Mouse (Mus musculus): ENCODE measurements at regions not wholly inside any gene's neighbourhood (a gene's known extent, or its start where the extent isn't known, plus 50 kb on each side); places are given as distances from the start of the nearest gene placed in this dataset.

- TF ChIP-seq TAL1 (conservative IDR thresholded peaks at IDR 0.05; ENCODE audit: low read depth, low read length): no peak
- TF ChIP-seq GATA1 (IDR thresholded peaks at IDR 0.05; ENCODE audit: borderline replicate concordance, low read length): no peak
- no peak for TF ChIP-seq CTCF (IDR thresholded peaks at IDR 0.05; ENCODE audit: low read depth, low read length)
- no peak for TF ChIP-seq POLR2AphosphoS5 (IDR thresholded peaks at IDR 0.05; ENCODE audit: insufficient replicate concordance, low read depth, low read length)
- no peak for TF ChIP-seq GATA2 (IDR thresholded peaks at IDR 0.05; ENCODE audit: borderline replicate concordance, low read depth, low read length)
- Histone ChIP-seq H3K4me1 (ENCODE audit: insufficient read depth, low read depth, low read length) (no peaks in the 10 kb centered on the region), H3K4me3 (ENCODE audit: low read depth, low read length) (no peak overlapping the region), H3K9me3 (replicated peaks) (no peaks in the 10 kb centered on the region), H3K36me3 (replicated peaks) (no peaks in the 10 kb centered on the region), H3K27me3 (ENCODE audit: insufficient read depth, low read length) (no peaks in the 10 kb centered on the region)
- no peak for ATAC-seq (ENCODE audit: extremely low read depth, insufficient number of reproducible peaks, low FRiP score, poor library complexity, severe bottlenecking)
- no peak for DNase-seq (ENCODE audit: low spot score)
Observed at GRCm38 (mm10) chr16:87224024-87224423, 130.0 kb upstream of the N6amt1 start.

DNA sequence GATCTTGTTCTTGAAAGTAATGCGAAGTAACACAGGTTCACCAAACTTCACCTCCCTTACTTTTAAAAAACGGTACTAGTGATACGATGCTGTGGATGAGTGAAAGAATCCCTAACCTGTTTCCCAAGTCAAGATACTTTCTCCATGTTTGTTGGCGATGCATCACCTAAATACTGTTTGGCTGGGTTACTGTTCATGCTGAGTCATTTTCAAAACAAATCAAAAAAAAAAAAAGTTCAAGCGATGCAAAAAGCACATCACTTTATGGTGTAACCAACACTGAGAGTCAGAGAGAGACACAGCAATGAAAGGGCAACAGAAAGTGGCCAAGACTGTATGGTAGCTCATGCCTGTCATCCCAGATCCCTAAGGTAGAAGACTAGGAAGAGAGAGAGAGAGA is 133.4 kb upstream of the N6amt1 start:
- no peaks in the 10 kb centered on the region for H3K36me3 ChIP-seq (replicated peaks)
- TF ChIP-seq TAL1 (conservative IDR thresholded peaks at IDR 0.05; ENCODE audit: low read depth, low read length) (no peak), GATA2 (IDR thresholded peaks at IDR 0.05; ENCODE audit: borderline replicate concordance, low read depth, low read length) (no peak), GATA1 (IDR thresholded peaks at IDR 0.05; ENCODE audit: borderline replicate concordance, low read length) (no peak), CTCF (IDR thresholded peaks at IDR 0.05; ENCODE audit: low read depth, low read length) (no peak), POLR2AphosphoS5 (IDR thresholded peaks at IDR 0.05; ENCODE audit: insufficient replicate concordance, low read depth, low read length) (no peak)
- ATAC-seq (ENCODE audit: extremely low read depth, insufficient number of reproducible peaks, low FRiP score, poor library complexity, severe bottlenecking): no peak

GRCm38 (mm10) chr16:87220201-87220600 is 133.8 kb upstream of the N6amt1 start:
- Histone ChIP-seq H3K36me3 (replicated peaks) (no peaks in the 10 kb centered on the region), H3K27me3 (ENCODE audit: insufficient read depth, low read length) (no peaks in the 10 kb centered on the region), H3K4me1 (ENCODE audit: insufficient read depth, low read depth, low read length) (no peaks in the 10 kb centered on the region), H3K9me3 (replicated peaks) (no peaks in the 10 kb centered on the region), H3K4me3 (ENCODE audit: low read depth, low read length) (no peak overlapping the region)
- DNase-seq (ENCODE audit: low spot score) (no peak), ATAC-seq (ENCODE audit: extremely low read depth, insufficient number of reproducible peaks, low FRiP score, poor library complexity, severe bottlenecking) (no peak)
- no peak for TF ChIP-seq GATA2 (IDR thresholded peaks at IDR 0.05; ENCODE audit: borderline replicate concordance, low read depth, low read length)
- TF ChIP-seq TAL1 (conservative IDR thresholded peaks at IDR 0.05; ENCODE audit: low read depth, low read length): no peak
- no peak for TF ChIP-seq POLR2AphosphoS5 (IDR thresholded peaks at IDR 0.05; ENCODE audit: insufficient replicate concordance, low read depth, low read length)
- no peak for TF ChIP-seq GATA1 (IDR thresholded peaks at IDR 0.05; ENCODE audit: borderline replicate concordance, low read length)
- TF ChIP-seq CTCF (IDR thresholded peaks at IDR 0.05; ENCODE audit: low read depth, low read length): no peak

More for the DNA sequence above, 133.4 kb upstream of the N6amt1 start:
- no peak for DNase-seq (ENCODE audit: low spot score)
- Histone ChIP-seq H3K27me3 (ENCODE audit: insufficient read depth, low read length) (no peaks in the 10 kb centered on the region), H3K4me3 (ENCODE audit: low read depth, low read length) (no peak overlapping the region), H3K4me1 (ENCODE audit: insufficient read depth, low read depth, low read length) (no peaks in the 10 kb centered on the region), H3K9me3 (replicated peaks) (no peaks in the 10 kb centered on the region)

- no peaks in the 10 kb centered on the region for H3K27me3 ChIP-seq (ENCODE audit: insufficient read depth, low read length)
- H3K36me3 ChIP-seq (replicated peaks): no peaks in the 10 kb centered on the region
- no peaks in the 10 kb centered on the region for H3K4me1 ChIP-seq (ENCODE audit: insufficient read depth, low read depth, low read length)
- no peaks in the 10 kb centered on the region for H3K9me3 ChIP-seq (replicated peaks)
- H3K4me3 ChIP-seq (ENCODE audit: low read depth, low read length): no peak overlapping the region
- TF ChIP-seq GATA1 (IDR thresholded peaks at IDR 0.05; ENCODE audit: borderline replicate concordance, low read length): no peak
- no peak for TF ChIP-seq POLR2AphosphoS5 (IDR thresholded peaks at IDR 0.05; ENCODE audit: insufficient replicate concordance, low read depth, low read length)
- no peak for TF ChIP-seq CTCF (IDR thresholded peaks at IDR 0.05; ENCODE audit: low read depth, low read length)
- TF ChIP-seq TAL1 (conservative IDR thresholded peaks at IDR 0.05; ENCODE audit: low read depth, low read length): no peak
- no peak for TF ChIP-seq GATA2 (IDR thresholded peaks at IDR 0.05; ENCODE audit: borderline replicate concordance, low read depth, low read length)
- no peak for DNase-seq (ENCODE audit: low spot score)
- ATAC-seq (ENCODE audit: extremely low read depth, insufficient number of reproducible peaks, low FRiP score, poor library complexity, severe bottlenecking): no peak
Observed at GRCm38 (mm10) chr16:87207875-87208274, 146.1 kb upstream of the N6amt1 start.

- no peaks in the 10 kb centered on the region for H3K27me3 ChIP-seq (ENCODE audit: insufficient read depth, low read length)
- H3K9me3 ChIP-seq (replicated peaks): no peaks in the 10 kb centered on the region
- H3K36me3 ChIP-seq (replicated peaks): no peaks in the 10 kb centered on the region
- ATAC-seq (ENCODE audit: extremely low read depth, insufficient number of reproducible peaks, low FRiP score, poor library complexity, severe bottlenecking) (no peak), DNase-seq (ENCODE audit: low spot score) (no peak)
- no peak overlapping the region for H3K4me3 ChIP-seq (ENCODE audit: low read depth, low read length)
- no peaks in the 10 kb centered on the region for H3K4me1 ChIP-seq (ENCODE audit: insufficient read depth, low read depth, low read length)
- TF ChIP-seq TAL1 (conservative IDR thresholded peaks at IDR 0.05; ENCODE audit: low read depth, low read length): no peak
- no peak for TF ChIP-seq POLR2AphosphoS5 (IDR thresholded peaks at IDR 0.05; ENCODE audit: insufficient replicate concordance, low read depth, low read length)
- TF ChIP-seq CTCF (IDR thresholded peaks at IDR 0.05; ENCODE audit: low read depth, low read length): no peak
- no peak for TF ChIP-seq GATA2 (IDR thresholded peaks at IDR 0.05; ENCODE audit: borderline replicate concordance, low read depth, low read length)
- no peak for TF ChIP-seq GATA1 (IDR thresholded peaks at IDR 0.05; ENCODE audit: borderline replicate concordance, low read length)
Observed at GRCm38 (mm10) chr16:87190471-87190870, 163.5 kb upstream of the N6amt1 start.

GRCm38 (mm10) chr16:87188737-87189136 is 165.2 kb upstream of the N6amt1 start:
- Histone ChIP-seq H3K36me3 (replicated peaks) (no peaks in the 10 kb centered on the region), H3K27me3 (ENCODE audit: insufficient read depth, low read length) (no peaks in the 10 kb centered on the region), H3K9me3 (replicated peaks) (no peaks in the 10 kb centered on the region), H3K4me1 (ENCODE audit: insufficient read depth, low read depth, low read length) (no peaks in the 10 kb centered on the region), H3K4me3 (ENCODE audit: low read depth, low read length) (no peak overlapping the region)
- TF ChIP-seq CTCF (IDR thresholded peaks at IDR 0.05; ENCODE audit: low read depth, low read length) (no peak), GATA1 (IDR thresholded peaks at IDR 0.05; ENCODE audit: borderline replicate concordance, low read length) (no peak), GATA2 (IDR thresholded peaks at IDR 0.05; ENCODE audit: borderline replicate concordance, low read depth, low read length) (no peak)
- DNase-seq (ENCODE audit: low spot score) (no peak), ATAC-seq (ENCODE audit: extremely low read depth, insufficient number of reproducible peaks, low FRiP score, poor library complexity, severe bottlenecking) (no peak)

DNA sequence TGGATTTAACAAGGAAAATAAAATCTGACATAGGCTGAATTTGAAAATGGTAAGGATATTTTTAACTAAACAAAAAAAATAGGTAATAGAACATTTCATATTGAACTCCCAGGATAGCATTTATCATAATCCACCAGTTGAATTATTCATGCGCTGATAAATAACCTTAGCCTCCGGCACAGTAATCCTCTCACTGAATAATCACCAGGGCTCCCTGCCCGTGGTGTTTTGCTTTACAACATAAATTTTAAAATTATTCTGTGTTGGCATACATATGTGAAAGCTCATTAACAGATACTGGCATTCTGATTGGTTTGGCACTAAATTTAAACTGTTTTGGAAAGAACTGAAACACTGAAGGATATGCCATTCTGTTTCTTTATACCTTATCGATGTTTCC is 181.6 kb upstream of the N6amt1 start:
- Histone ChIP-seq H3K27me3 (ENCODE audit: insufficient read depth, low read length) (no peaks in the 10 kb centered on the region), H3K4me3 (ENCODE audit: low read depth, low read length) (no peak overlapping the region), H3K36me3 (replicated peaks) (no peaks in the 10 kb centered on the region), H3K9me3 (replicated peaks) (no peaks in the 10 kb centered on the region), H3K4me1 (ENCODE audit: insufficient read depth, low read depth, low read length) (no peaks in the 10 kb centered on the region)
- TF ChIP-seq GATA2 (IDR thresholded peaks at IDR 0.05; ENCODE audit: borderline replicate concordance, low read depth, low read length): no peak
- ATAC-seq (ENCODE audit: extremely low read depth, insufficient number of reproducible peaks, low FRiP score, poor library complexity, severe bottlenecking) (no peak), DNase-seq (ENCODE audit: low spot score) (no peak)

All from G1E (cell line).